Mouse (Mus musculus): ENCODE measurements around the gene Tnfrsf1a. TPM values are rescaled to one million over a fixed set of nuclear protein-coding genes. Genes with fewer than 3 reads are reported as not detected.

Tnfrsf1a gene
- total RNA-seq, 2 experiments from 2014 or later: 168 to 190 TPM

DNA sequence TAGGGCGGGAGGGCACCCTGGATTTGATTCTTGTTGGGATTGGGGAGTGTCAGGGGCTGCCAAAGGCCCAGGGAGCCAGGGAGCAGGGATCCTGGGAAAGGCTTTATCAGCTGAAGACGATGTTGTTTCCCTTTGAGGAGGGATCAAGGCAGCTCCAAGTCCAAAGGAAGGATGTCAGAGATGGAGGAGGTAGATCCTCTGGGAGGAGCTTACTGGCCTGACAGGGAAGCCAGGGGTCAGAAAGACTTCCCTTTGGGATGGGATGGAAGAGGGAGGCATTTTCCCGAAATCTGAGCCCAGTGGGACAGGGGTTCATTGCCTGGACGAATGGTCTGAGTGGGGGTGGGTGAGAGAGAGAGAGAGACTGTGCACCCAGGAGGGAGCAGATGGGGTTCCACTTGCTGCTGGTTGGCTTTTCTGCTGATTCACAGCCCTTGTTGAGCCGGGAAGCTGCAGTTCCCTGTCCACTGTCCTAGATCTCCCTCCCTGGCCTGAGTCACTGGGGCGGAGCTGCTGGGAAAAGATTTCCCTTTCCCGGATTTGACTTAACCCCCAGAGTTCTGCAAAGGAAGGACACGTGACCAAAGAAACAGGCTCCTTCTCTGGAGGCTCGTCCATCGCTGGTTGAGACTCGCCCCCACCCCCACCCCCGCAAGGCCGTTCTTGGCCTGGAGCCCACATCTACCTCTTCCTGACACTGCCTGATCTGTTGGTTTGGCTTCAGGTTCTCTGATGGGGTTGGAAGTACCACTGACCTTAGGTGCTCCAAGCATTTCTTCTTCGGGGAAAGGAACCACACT lies 5.4 kb downstream of the Tnfrsf1a start:
- peak; percentile 83 for DNase-seq

GRCm38 (mm10) chr6:125355197-125355741 lies 6.1 kb downstream of the Tnfrsf1a start:
- DNase-seq: no peak

GRCm38 (mm10) chr6:125356264-125356663 lies 7.1 kb downstream of the Tnfrsf1a start:
- no peak for DNase-seq

DNA sequence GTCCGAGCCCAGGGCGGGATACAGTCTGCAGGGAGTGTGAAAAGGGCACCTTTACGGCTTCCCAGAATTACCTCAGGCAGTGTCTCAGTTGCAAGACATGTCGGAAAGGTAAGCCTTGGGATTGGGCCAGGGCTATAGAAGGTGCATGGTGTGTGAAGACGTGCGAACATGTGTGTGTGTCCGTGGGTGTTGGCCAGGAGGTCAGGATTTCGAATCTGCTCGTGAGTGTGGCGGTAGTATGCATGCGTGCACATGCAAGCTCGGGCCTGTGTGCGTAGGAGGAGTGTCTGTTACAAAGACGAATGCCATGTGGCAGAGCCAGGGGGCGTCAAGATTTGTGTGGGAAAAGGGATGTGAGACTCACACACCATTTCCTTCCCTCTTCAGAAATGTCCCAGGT lies 8.2 kb downstream of the Tnfrsf1a start:
- DNase-seq: no peak

GRCm38 (mm10) chr6:125359999-125360398 lies 10.8 kb downstream of the Tnfrsf1a start:
- peak; percentile 75 for DNase-seq

- DNase-seq: no peak
These were observed 11.7 kb downstream of the Tnfrsf1a start for GRCm38 (mm10) chr6:125360846-125361245.

DNA sequence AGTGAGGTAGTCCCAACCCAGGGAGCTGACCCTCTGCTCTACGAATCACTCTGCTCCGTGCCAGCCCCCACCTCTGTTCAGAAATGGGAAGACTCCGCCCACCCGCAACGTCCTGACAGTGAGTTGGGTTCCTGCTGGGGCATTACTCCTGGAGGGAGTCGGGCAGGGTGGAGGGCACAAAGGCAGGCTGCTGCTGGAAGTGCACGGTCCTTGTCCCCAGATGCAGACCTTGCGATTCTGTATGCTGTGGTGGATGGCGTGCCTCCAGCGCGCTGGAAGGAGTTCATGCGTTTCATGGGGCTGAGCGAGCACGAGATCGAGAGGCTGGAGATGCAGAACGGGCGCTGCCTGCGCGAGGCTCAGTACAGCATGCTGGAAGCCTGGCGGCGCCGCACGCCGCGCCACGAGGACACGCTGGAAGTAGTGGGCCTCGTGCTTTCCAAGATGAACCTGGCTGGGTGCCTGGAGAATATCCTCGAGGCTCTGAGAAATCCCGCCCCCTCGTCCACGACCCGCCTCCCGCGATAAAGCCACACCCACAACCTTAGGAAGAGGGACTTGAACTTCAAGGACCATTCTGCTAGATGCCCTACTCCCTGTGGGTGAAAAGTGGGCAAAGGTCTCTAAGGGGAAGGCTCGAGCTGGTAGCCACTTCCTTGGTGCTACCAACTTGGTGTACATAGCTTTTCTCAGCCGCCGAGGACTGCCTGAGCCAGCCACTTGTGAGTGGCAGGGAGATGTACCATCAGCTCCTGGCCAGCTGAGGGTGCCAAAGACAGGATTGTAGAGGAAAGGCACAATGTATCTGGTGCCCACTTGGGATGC lies 12.5 kb downstream of the Tnfrsf1a start:
- DNase-seq: peak; percentile 73

GRCm38 (mm10) chr6:125363021-125363420 lies 13.9 kb downstream of the Tnfrsf1a start:
- DNase-seq: no peak

DNA sequence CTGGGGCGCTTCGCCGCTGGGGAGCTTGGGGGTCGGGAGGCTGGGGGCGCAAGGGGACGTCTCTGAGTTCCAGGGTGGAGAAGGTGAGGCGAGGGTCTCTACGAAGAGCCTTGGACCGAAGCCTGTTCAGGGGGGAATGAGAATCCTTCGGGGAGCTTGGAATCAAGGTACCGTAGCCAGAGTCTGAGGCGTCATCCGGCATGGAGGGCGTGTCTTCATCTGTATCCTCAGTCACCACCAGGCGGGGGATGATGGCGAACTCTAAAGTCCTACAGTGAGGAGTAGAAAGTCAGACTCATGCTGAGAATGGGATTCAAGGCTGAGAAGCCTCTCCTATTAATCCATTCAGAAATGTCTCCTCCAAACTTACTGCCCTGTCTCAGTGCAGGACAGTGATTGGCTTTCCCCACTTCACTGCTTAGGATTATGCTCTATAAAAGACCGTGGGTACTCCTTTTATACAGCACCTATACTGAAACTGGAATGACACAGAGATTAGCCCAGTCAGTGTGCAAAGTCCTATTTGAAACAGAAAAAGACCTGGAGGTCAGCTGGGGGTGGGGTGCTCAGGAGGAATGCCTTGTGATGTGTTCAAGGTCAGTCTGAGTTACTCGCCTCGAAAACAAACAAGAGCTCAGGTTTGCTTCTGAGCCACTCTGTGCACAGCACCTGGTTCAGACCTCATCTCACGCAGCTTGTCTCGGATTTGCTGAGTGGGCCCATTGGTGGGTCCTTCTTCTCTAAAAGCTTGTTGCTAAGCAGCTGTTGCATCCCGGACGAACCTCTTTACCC lies 14.5 kb downstream of the Tnfrsf1a start:
- peak; percentile 55 for DNase-seq

GRCm38 (mm10) chr6:125364448-125364847 lies 15.3 kb downstream of the Tnfrsf1a start:
- peak; percentile 55 for DNase-seq

DNA sequence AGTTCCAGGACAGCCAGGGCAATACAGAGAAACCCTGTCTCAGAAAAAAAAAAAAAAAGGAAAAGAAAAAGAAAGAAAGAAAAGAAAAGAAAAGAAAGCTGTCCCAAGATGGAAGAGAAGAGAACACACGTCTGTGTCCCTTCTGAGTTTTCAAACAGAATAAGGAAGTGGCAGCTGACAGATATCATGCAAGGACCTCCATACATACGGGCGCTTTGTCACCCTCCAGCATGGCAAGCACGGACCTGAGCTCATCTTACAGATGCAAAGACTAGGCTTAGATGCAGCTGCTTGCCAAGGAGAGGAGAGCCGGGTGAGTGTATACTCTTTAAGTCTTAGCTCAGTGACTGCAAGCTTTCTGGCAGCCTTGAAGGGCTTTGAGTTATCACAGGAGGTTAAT lies 16.4 kb downstream of the Tnfrsf1a start:
- DNase-seq: no peak

- DNase-seq: no peak
These were observed 17.0 kb downstream of the Tnfrsf1a start for GRCm38 (mm10) chr6:125366133-125366532.

- no peak for DNase-seq
These were observed 18.7 kb downstream of the Tnfrsf1a start for GRCm38 (mm10) chr6:125367758-125368371.

- DNase-seq: peak; percentile 19
These were observed 27.9 kb downstream of the Tnfrsf1a start for GRCm38 (mm10) chr6:125377042-125377441.

DNA sequence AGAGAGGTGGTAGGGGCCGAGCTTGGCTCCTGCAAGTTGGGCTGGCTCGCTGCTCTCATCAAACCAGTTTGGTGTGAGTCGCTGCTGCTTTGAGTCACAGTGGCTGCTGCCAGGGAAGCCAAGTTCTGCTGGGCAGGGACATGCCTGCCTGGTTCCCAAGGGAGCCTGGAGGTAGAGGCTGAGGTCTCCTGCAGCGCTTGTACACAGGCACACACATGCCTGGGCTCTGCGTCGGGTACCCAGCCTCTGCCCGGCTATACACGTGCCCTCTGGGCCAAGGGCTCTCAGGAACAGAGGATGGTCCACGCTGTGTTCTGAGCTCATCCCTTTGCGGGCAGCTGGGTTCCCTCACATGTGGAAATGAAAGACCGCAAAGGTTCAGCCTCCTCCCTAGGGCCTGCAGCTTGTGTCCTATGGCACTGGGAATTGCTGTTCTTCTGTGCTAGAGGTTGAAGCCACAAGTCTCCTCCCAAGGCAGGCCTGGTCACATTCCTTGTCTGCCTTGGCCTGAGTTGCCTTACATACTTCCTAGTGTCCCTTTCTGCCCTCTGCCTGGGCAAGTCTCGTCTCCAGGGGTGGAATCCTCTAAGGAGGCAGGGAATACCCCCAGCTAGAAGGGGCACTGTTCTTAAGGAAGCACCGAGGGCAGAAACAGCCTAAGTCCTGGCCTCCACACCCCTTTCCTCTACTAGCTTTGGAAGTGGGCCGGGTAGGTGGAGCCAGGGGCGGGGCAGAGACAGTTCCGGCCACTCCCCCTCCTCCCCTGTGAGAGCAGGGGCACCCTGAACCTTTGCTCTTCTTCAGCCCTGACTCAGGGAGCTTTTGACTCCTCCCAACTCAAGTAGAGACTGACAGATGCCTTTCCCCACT lies 28.7 kb downstream of the Tnfrsf1a start:
- peak; percentile 89 for DNase-seq

- DNase-seq: no peak
These were observed 29.5 kb downstream of the Tnfrsf1a start for GRCm38 (mm10) chr6:125378621-125379020.

DNA sequence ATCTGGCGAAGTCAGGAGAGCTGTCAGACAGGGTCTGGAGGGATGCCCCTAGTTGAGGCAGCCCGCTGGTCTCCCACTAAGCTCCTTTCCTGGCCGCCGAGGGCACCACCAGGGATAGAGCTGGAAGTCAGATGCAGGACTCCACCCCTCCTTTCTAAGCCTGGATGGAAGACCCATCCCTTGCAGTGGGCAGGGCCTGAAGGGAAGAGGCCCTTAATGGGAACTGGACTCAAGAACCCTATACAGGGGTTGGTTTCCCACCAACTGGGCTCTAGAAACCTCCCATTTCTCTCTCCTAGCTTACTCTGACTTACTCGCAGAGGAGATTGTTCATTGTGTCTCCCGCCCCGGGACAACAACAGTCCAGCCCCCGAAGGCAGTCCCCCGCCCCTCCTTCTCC lies 30.6 kb downstream of the Tnfrsf1a start:
- DNase-seq: no peak

DNA sequence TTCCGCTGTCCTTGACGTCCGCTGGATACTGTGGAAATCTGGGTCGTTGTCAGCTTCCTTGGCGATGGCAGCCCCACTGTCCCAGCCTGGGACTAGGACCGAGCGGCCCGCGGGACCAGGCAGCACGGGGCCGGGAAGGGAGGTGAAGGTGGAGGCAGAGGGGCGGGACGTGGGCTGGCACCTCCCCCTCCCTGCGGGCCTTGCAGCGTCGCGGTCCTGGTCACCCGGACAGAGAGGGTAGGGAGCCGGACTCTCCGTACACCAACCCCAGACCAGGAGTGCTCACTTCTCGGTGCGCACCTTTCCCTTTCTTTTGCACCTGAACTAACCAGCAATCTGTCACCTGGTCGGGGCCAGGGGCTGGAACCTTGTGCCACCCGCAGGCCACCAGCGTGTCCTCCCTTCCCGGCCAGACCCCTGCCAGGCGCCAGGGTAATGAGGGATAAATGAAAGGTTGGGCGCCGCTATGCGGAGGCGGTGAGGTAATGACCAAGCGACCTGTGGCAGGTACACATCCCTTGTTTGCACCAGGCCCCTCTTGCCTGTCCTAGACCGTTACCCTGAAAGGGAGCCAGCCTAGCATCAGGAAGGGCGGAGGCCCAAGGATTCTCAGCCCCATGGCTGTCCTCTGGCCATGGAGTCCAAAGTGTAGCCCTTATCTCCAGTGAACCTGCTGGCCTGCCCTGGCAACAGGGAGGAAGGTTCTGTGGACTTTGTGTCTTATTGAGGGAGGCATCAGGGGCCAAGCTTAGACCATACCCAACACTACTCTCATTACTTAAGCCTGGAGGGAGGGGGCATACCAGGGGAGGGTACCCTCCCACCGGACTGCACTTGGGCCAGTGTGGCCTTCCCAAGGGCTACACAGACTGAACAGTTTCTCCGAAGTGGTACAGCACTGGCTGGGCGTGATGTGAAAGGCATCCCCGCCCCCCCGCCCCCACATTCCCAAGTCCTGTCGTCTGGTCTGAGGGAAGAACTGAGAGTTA lies 31.5 kb downstream of the Tnfrsf1a start, which contains the start of gene Plekhg6:
Gene Plekhg6, minus strand, starts transcription at position 422 of the 989 bp plus-strand sequence.
- peak; percentile 71 for DNase-seq

GRCm38 (mm10) chr6:125382024-125382423 lies 32.9 kb downstream of the Tnfrsf1a start:
- DNase-seq: no peak
